Mouse (Mus musculus) gastrocnemius, adult 8-10 months (tissue): ENCODE data around the gene S100pbp. TPM values are rescaled to one million over a fixed set of nuclear protein-coding genes. Genes with fewer than 3 reads are reported as not detected.
A peak's percentile ranks its signal among the peaks of the same experiment; 100 is the strongest.

Source experiments
- DNase-seq, 2 experiments: peaks; one replicate each; pipeline ENCODE4 v3.0.0; 2022; ENCODE audit warnings: low spot score in 2 of 2
- total RNA-seq, 4 experiments: library from RNA; stranded (reverse); gene quantifications; 2 replicates each; pipeline ENCODE4 v1.2.4; 2022

S100pbp gene
- total RNA-seq, 4 experiments from 2014 or later, result 3.8 to 4.6 (median 4.4) TPM

DNA sequence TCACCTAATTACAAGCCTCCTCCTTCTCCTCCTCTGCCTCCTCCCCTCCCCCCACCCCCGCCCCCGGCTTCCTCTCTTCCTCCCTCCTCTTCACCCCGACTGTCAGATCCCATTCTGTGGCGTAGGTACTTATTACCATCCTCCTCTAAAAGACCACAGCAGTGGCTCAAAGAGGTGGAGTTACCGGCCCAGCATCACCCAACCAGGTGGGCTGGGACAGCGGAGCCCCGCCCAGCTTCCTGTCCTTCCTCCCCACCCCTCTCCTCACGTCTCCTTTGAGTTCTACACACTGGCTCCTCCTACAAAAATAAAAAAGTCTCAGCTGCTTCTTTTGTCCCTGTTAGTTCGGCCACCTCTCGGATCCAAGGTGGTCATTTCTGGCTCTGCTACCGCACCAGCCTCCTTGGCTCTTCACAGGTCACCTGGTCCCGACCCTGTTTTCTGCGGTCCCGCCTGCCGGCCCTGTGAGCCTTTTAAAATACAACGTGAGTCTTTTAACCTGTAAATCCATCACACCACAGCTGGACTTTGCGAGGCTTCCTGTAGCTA lies 58.7 kb downstream of the S100pbp start:
- DNase-seq, result no peak

DNA sequence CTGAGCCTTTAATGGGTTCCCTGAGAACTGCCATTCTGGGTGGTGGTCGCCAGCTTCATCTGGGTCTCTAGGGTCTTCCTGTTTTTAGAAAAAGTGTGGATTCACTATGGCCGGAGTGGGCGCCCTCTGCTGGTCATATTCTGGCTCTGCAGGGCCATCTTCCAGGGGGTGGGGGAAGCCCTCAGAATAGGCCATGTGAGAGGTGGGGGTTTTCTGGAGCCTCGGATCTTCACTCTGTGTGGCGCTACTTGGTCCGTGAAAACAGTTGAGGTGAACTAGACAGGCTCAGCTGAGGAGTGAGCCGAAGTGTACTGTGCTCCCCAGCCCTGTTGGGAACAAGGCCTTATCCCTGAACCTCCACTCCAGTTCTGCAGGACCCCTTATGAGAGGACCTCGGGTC lies 59.4 kb downstream of the S100pbp start:
- no peak for DNase-seq

GRCm38 (mm10) chr4:129129387-129129786 lies 60.1 kb downstream of the S100pbp start:
- no peak for DNase-seq

DNA sequence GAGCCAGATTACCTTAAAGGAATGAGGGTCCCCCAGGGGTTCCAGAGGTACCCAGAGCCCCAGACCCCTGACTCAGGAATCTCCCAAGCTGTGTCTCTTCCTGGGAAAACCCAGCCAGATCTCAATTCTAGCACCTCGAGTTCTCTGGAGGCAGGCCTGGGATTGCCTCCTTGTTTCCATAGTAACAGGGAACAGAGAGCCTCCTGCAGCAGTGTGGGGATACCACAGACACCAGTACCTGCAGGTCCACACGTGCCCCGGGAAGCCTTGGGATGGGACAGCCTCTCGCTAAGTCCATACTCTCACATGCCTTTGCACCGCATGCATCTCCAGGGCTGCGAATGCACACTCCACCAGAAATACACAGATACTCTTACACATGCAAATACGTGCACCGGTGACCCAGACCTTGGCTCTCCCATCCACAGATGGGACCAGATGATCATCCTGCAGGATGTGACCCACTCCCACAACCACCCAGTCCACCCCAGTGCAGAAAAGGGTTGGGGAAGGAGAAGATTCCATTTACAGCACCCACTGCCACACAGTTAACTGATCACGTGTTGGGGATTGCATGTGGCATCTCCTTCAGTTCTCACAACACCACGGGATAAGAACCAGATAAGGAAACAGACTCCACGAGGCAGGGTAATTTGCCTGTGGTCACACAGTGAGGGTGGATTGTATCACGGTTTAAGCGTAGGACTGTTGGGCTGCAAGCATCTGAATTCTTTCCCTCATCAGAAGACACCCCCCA lies 60.8 kb downstream of the S100pbp start:
- no peak for DNase-seq

DNA sequence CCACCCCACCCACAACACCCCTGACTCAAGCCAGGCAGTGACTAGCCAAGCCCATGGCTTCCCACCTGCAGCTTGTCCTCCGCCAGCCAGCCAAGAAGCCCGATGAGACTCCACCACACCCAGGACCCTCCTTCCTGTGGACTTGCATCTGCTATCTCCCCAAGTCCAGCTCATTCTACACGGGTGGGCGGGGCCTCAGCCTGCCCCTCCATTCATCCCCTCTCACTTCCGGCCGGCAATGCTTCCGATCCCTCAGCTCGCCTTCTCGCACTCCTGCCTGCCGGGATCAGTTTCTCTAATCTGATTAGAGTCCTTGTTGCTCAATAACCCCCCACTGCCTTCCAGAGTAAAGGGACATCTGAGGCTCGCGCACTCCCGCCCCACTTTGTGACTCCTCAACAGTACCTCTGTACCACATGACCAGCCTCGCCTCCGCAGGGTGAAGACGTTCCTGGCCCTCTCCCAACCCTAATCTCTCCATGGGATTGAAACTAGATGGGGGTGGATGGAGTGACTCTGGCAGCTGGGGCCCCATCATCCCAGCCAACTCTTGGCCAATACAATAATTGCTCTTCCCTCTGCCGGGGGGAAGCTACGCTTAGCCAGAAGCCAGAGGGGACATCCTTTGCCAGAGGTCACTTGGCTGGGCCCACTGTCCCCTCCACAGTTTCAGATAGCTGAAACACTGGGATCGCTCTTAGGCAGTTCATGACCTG lies 63.6 kb downstream of the S100pbp start:
- DNase-seq, result peak in 1 of 2 experiments; percentile 31

- DNase-seq, result no peak
Observed at GRCm38 (mm10) chr4:129124652-129125146, 64.8 kb downstream of the S100pbp start.

- DNase-seq, result no peak
Observed at GRCm38 (mm10) chr4:129122719-129123118, 66.8 kb downstream of the S100pbp start.

DNA sequence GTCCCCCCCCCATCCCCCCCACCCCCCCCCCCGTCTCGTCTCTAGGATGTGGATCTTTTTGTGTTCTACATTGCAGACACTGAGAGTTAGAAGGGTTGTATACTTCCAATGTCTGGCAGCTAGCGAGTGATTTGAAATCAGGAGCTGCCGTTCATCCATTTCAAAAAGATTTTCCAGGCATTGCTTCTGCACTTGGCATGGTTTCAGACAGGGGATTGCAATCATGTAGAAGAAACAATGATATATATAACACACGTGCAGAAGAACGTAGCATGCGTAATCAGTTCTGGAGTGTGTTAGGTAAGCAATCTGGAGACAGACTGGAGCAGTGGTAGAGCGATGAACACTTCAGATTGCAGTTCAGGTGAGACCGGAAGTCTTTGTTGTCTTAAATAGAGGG lies 67.4 kb downstream of the S100pbp start:
- no peak for DNase-seq

- DNase-seq, result no peak
Observed at GRCm38 (mm10) chr4:129121569-129122086, 67.9 kb downstream of the S100pbp start, which contains the start of gene Hpca. Gene Hpca, minus strand, starts transcription at chr4:129122036.

- no peak for DNase-seq
Observed at GRCm38 (mm10) chr4:129120520-129121445, 68.7 kb downstream of the S100pbp start.

GRCm38 (mm10) chr4:129119708-129120107 lies 69.8 kb downstream of the S100pbp start:
- DNase-seq, result no peak

GRCm38 (mm10) chr4:129117720-129118510 lies 71.6 kb downstream of the S100pbp start:
- no peak for DNase-seq

DNA sequence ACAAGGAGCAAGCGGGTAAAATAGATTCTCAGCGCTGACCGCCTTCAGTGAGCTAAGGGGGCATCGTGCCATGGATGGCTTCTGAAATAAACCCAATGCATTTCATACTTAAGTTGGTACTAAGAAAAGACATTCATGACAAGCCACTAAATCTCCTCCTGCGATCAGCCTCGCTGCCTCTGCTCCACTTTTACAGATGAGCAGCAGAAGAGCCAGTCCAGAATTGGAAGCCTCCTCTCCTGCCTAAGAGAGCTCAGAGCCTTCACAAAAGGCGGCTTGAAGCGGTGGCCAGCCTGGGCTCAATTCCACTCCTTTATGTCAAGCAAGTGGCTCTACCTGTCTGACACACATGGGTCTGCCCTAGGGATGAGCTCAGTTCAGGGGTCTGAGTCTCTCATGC lies 72.8 kb downstream of the S100pbp start:
- DNase-seq, result no peak

DNA sequence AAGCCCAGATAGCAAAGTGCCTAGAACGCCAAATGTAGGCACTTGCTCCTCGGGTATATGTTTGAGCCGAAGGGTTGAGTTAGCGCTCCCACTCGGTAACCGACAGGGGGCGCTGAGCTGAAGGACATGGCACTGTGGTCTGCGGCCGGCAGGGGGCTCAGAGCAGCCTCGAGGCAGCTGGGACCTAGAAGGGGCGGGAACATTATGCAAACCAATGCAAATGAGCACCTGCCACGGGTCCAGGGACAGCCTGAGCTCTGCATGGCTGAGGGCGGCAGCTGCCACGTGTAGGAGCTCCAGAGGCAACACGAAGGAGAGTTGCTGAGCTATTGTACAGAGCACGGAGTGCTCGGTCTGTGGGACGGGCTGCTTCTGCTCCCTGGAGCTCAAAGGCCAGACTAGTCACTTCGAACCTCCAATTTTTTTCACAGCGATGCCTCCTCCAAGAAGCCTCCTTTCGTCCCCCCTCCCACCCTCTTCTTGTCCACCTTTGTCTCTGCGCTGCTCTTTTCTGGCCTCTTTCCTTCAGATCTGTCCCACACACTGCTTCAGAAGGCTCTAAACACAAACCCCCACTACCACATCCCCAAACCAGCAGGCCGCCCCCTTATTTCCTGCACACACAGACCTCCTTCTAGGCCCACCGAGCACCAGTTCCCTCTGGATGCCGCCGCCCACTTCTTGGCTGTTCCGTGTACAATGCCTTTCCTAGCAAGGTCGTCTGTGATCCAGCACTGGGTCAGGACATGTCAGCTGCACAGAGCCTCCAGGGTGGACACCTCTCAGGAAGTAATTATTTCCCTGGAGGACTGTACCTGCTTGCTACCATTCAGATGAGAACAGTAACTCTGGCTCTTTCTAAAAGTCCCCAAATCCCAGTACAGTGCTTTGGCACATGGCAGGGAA lies 76.2 kb downstream of the S100pbp start:
- no peak for DNase-seq

DNA sequence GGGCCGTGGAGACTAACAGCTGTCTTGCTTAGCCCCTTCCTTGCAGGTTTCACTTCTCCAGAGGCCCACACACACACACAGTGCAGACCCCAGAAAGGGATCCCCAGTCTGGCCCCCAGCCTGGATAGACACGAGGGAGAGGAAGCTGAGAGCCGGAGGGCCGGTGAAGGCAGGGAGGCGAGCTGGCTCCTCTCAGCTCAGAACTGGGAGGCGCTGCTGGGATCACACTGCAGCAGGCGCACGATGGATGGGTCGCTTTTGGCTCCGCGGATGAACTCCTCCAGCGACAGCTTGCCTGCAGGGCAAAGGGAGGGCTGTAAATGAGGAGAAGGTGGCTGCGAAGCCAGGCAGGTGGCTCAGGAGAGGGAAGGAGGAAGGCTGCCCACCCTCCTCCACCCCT lies 77.3 kb downstream of the S100pbp start:
- no peak for DNase-seq

- DNase-seq, result no peak
Observed at GRCm38 (mm10) chr4:129111350-129111749, 78.2 kb downstream of the S100pbp start.

GRCm38 (mm10) chr4:129110804-129111203 lies 78.7 kb downstream of the S100pbp start:
- no peak for DNase-seq

- DNase-seq, result no peak
Observed at GRCm38 (mm10) chr4:129108624-129109023, 80.9 kb downstream of the S100pbp start.

GRCm38 (mm10) chr4:129107348-129107899 lies 82.1 kb downstream of the S100pbp start:
- no peak for DNase-seq
